9 mouse cellular contexts compared by ENCODE assay signal in genomic region chr3:95672461-95672860, GRCm38 (mm10). TPM values are rescaled to one million over a fixed set of nuclear protein-coding genes. Genes with fewer than 3 reads are reported as not detected.
DNase-seq lines count a peak whose midpoint lies in the region; ATAC-seq and TF ChIP-seq lines count a peak whose summit lies in the region.
"Had no signal": no experiment of that assay in that cellular context is flagged by ENCODE, and none has a peak within 500 bp of the region (broad histone marks: within the 10 kb centered on the region; RNA-seq: fewer than 3 reads in every experiment).

No protein-coding gene starts in this region.

- no peak overlapping the region for H3K4me3 ChIP-seq in hindbrain, embryonic 12.5 days
- no peak overlapping the region for H3K4me3 ChIP-seq in hindbrain, postnatal 0 days (ENCODE audit: low read length)
- H3K4me3 ChIP-seq in G1E (ENCODE audit: low read depth, low read length), result peak overlapping the region; percentile 65; the same call in 1 of the 2 replicates
- H3K4me3 ChIP-seq in intestine, embryonic 16.5 days (ENCODE audit: low read length), result no peak overlapping the region
- peak overlapping the region; percentile 42; the same call in 1 of the 2 replicates for H3K4me3 ChIP-seq in spleen, adult 2 months (ENCODE audit: extremely low read depth, insufficient read depth, insufficient read length)

- 61% methylated on average over 3 of the region's 3 CpGs for WGBS in hindbrain, embryonic 12.5 days
- 56% methylated on average over 3 of the region's 3 CpGs for WGBS in hindbrain, postnatal 0 days
- WGBS in intestine, embryonic 16.5 days, result 33% methylated on average over 3 of the region's 3 CpGs
- WGBS in spleen, adult 2 months, result 0% methylated on average over 3 of the region's 3 CpGs

- H3K27ac ChIP-seq in hindbrain, embryonic 12.5 days, result peak overlapping the region; percentile 12; the same call in 1 of the 2 replicates
- H3K27ac ChIP-seq in hindbrain, postnatal 0 days, result no peak overlapping the region; the same call in 1 of the 2 replicates
- peak overlapping the region; percentile 99 for H3K27ac ChIP-seq in intestine, embryonic 16.5 days (ENCODE audit: low read length)
- H3K27ac ChIP-seq in spleen, adult 2 months (ENCODE audit: insufficient read depth, low read length), result peak overlapping the region; percentile 99

- H3K9me3 ChIP-seq in hindbrain, embryonic 12.5 days (replicated peaks), result no peaks in the 10 kb centered on the region
- no peaks in the 10 kb centered on the region for H3K9me3 ChIP-seq in hindbrain, postnatal 0 days (ENCODE audit: low read length)
- no peaks in the 10 kb centered on the region for H3K9me3 ChIP-seq in G1E (replicated peaks)
- no peaks in the 10 kb centered on the region for H3K9me3 ChIP-seq in intestine, embryonic 16.5 days (ENCODE audit: control insufficient read depth, low read length)

- H3K27me3 ChIP-seq in hindbrain, embryonic 12.5 days, result no peaks in the 10 kb centered on the region
- H3K27me3 ChIP-seq in hindbrain, postnatal 0 days (ENCODE audit: insufficient read depth, low read length), result no peaks in the 10 kb centered on the region
- no peaks in the 10 kb centered on the region for H3K27me3 ChIP-seq in G1E (ENCODE audit: insufficient read depth, low read length)
- no peaks in the 10 kb centered on the region for H3K27me3 ChIP-seq in intestine, embryonic 16.5 days (replicated peaks; ENCODE audit: control insufficient read depth, insufficient read depth, low read length)
- H3K27me3 ChIP-seq in spleen, adult 2 months (ENCODE audit: control insufficient read depth, insufficient read depth, low read length), result no peaks in the 10 kb centered on the region

- no peak overlapping the region for H3K4me2 ChIP-seq in hindbrain, embryonic 12.5 days (replicated peaks)
- no peak overlapping the region for H3K4me2 ChIP-seq in hindbrain, postnatal 0 days (ENCODE audit: low read depth, low read length)
- no peak overlapping the region for H3K4me2 ChIP-seq in intestine, embryonic 16.5 days (ENCODE audit: low read depth, low read length)

- TF ChIP-seq POLR2A in spleen, adult 2 months (IDR thresholded peaks at IDR 0.05; ENCODE audit: low read depth, low read length), result peak; percentile 14; the same call in 1 of the 2 replicates

- H3K4me1 ChIP-seq in hindbrain, embryonic 12.5 days, result peaks cover 47% of the 10 kb centered on the region
- no peaks in the 10 kb centered on the region for H3K4me1 ChIP-seq in hindbrain, postnatal 0 days (ENCODE audit: insufficient read depth, low read length)
- peaks cover 89% of the 10 kb centered on the region for H3K4me1 ChIP-seq in G1E (ENCODE audit: insufficient read depth, low read depth, low read length)
- peaks cover 57% of the 10 kb centered on the region for H3K4me1 ChIP-seq in intestine, embryonic 16.5 days (ENCODE audit: control insufficient read depth, insufficient read depth, low read length)
- H3K4me1 ChIP-seq in spleen, adult 2 months (ENCODE audit: control insufficient read depth, insufficient read depth, insufficient read length), result peaks cover 57% of the 10 kb centered on the region; the same call in 1 of the 2 replicates

- ATAC-seq in hindbrain, embryonic 12.5 days (ENCODE audit: low FRiP score), result no peak
- ATAC-seq in hindbrain, postnatal 0 days, result no peak
- no peak for ATAC-seq in G1E (ENCODE audit: extremely low read depth, insufficient number of reproducible peaks, low FRiP score, poor library complexity, severe bottlenecking)
- no peak for ATAC-seq in intestine, embryonic 16.5 days
- ATAC-seq: forebrain, embryonic 14.5 days had no signal

- DNase-seq in hindbrain, postnatal 0 days (ENCODE audit: low spot score), result no peak
- DNase-seq in G1E (ENCODE audit: low spot score), result no peak
- peak; percentile 66 to 75 for DNase-seq in spleen, adult 2 months (ENCODE audit: low read depth in 1 of 2, low spot score in 2 of 2)
- no peak for DNase-seq in right cerebral cortex, adult 2 months (ENCODE audit: low spot score in 2 of 2)
- no peak for DNase-seq in gastrocnemius, postnatal 25 days
- DNase-seq in adrenal gland, postnatal 4 days (ENCODE audit: low spot score in 2 of 2), result no peak

- no peak for TF ChIP-seq CTCF in hindbrain, postnatal 0 days (IDR thresholded peaks at IDR 0.05; ENCODE audit: low read depth)
- no peak for TF ChIP-seq CTCF in G1E (IDR thresholded peaks at IDR 0.05; ENCODE audit: low read depth, low read length)
- TF ChIP-seq CTCF in spleen, adult 2 months (IDR thresholded peaks at IDR 0.05; ENCODE audit: extremely low read depth, insufficient read depth, insufficient read length, insufficient replicate concordance), result no peak

- no peak overlapping the region for H3K9ac ChIP-seq in hindbrain, embryonic 12.5 days
- no peak overlapping the region for H3K9ac ChIP-seq in hindbrain, postnatal 0 days (replicated peaks; ENCODE audit: low read length)
- 0 out of 2 replicates have a peak overlapping the region, but pooled peaks have one; percentile 64 for H3K9ac ChIP-seq in intestine, embryonic 16.5 days (ENCODE audit: low read depth, low read length)

- H3K36me3 ChIP-seq in hindbrain, embryonic 12.5 days, result peaks cover 35% of the 10 kb centered on the region
- peaks cover 5% of the 10 kb centered on the region; the same call in 1 of the 2 replicates for H3K36me3 ChIP-seq in hindbrain, postnatal 0 days (ENCODE audit: insufficient read depth, low read length)
- peaks cover 85% of the 10 kb centered on the region for H3K36me3 ChIP-seq in G1E (replicated peaks)
- H3K36me3 ChIP-seq in intestine, embryonic 16.5 days (ENCODE audit: control insufficient read depth, insufficient read depth, low read length), result no peaks in the 10 kb centered on the region
- H3K36me3 ChIP-seq in spleen, adult 2 months (ENCODE audit: control insufficient read depth, insufficient read depth, low read length), result 0 out of 2 replicates have a peak, but pooled peaks cover 1% of the 10 kb centered on the region

RNA-seq across cellular contexts. Expression of gene Mcl1, which starts 13.9 kb away (rescaled TPM):
- 86.4 TPM in 2 replicates for polyA plus RNA-seq in hindbrain, embryonic 12.5 days (2016; fragmentation: Nextera tagmentation; extraction: Ambion mirVana)
- 110 and 126 TPM in 2 replicates for total RNA-seq in hindbrain, postnatal 0 days (2014; rRNA removed)
- polyA plus RNA-seq in hindbrain, postnatal 0 days (2015; fragmentation: Nextera tagmentation; extraction: Ambion mirVana), result 38.8 and 41.5 TPM in 2 replicates
- 296 and 335 TPM in 2 replicates for total RNA-seq in G1E (2014; fragmentation: Nextera tagmentation)
- total RNA-seq in G1E (2017), result 263 and 280 TPM in 2 replicates
- 264 and 420 TPM in 2 replicates for polyA plus RNA-seq in G1E (2012)
- polyA plus RNA-seq in intestine, embryonic 16.5 days (2015; fragmentation: Nextera tagmentation; extraction: Ambion mirVana), result 14.7 and 17.0 TPM in 2 replicates
- 169 and 276 TPM in 2 replicates for polyA plus RNA-seq in spleen, adult 2 months (2012; rRNA removed)
- total RNA-seq in gastrocnemius, postnatal 25 days (2021), result 100 to 1,000 TPM; 111 to 133 TPM
- 100 to 1,000 TPM; 151 to 152 TPM for total RNA-seq in adrenal gland, postnatal 4 days (2021)

RNA-seq across cellular contexts. Expression of gene Adamtsl4, which starts 15.3 kb away (rescaled TPM):
- polyA plus RNA-seq in hindbrain, embryonic 12.5 days (2016; fragmentation: Nextera tagmentation; extraction: Ambion mirVana), result 0.65 and 1.2 TPM in 2 replicates
- total RNA-seq in hindbrain, postnatal 0 days (2014; rRNA removed), result 1.0 and 1.6 TPM in 2 replicates
- 1.4 and 2.1 TPM in 2 replicates for polyA plus RNA-seq in hindbrain, postnatal 0 days (2015; fragmentation: Nextera tagmentation; extraction: Ambion mirVana)
- total RNA-seq in G1E (2014; fragmentation: Nextera tagmentation), result not detected in 2 replicates
- total RNA-seq in G1E (2017), result 0.06 and 0.11 TPM in 2 replicates
- polyA plus RNA-seq in G1E (2012), result 0.01 TPM in 1 of 2 replicates, not detected in the other
- 2.5 and 3.2 TPM in 2 replicates for polyA plus RNA-seq in intestine, embryonic 16.5 days (2015; fragmentation: Nextera tagmentation; extraction: Ambion mirVana)
- polyA plus RNA-seq in spleen, adult 2 months (2012; rRNA removed), result 7.9 and 8.1 TPM in 2 replicates
- 10 to 100 TPM; 21.3 to 37.2 TPM for total RNA-seq in gastrocnemius, postnatal 25 days (2021)
- 1 to 10 TPM; 7.5 to 8.1 TPM for total RNA-seq in adrenal gland, postnatal 4 days (2021)

RNA-seq across cellular contexts. Expression of gene Ensa, which starts 47.7 kb away (rescaled TPM):
- polyA plus RNA-seq in hindbrain, embryonic 12.5 days (2016; fragmentation: Nextera tagmentation; extraction: Ambion mirVana), result 91.3 and 97.5 TPM in 2 replicates
- total RNA-seq in hindbrain, postnatal 0 days (2014; rRNA removed), result 84.3 and 93.8 TPM in 2 replicates
- polyA plus RNA-seq in hindbrain, postnatal 0 days (2015; fragmentation: Nextera tagmentation; extraction: Ambion mirVana), result 136 and 139 TPM in 2 replicates
- total RNA-seq in G1E (2014; fragmentation: Nextera tagmentation) (99.9 and 104 TPM in 2 replicates), G1E (2017) (109 and 133 TPM in 2 replicates)
- polyA plus RNA-seq in G1E (2012), result 19.2 and 20.4 TPM in 2 replicates
- 67.3 and 69.9 TPM in 2 replicates for polyA plus RNA-seq in intestine, embryonic 16.5 days (2015; fragmentation: Nextera tagmentation; extraction: Ambion mirVana)
- polyA plus RNA-seq in spleen, adult 2 months (2012; rRNA removed), result 8.3 and 10.4 TPM in 2 replicates
- 10 to 100 TPM; 92.1 to 93.9 TPM for total RNA-seq in gastrocnemius, postnatal 25 days (2021)
- total RNA-seq in adrenal gland, postnatal 4 days (2021), result 10 to 100 TPM; 79.6 to 82.2 TPM

Comparison
In these comparisons a context has a peak if more than half of its experiments do, and no peak if none do; other contexts are left out.
1. H3K4me3 ChIP-seq: peak in G1E (single experiment) and spleen, adult 2 months (single experiment); none in hindbrain, embryonic 12.5 days (single experiment), hindbrain, postnatal 0 days (single experiment) and intestine, embryonic 16.5 days (single experiment).
2. DNase-seq: peak in spleen, adult 2 months (2 of 2); none in hindbrain, postnatal 0 days (single experiment), G1E (single experiment), right cerebral cortex, adult 2 months (0 of 2), gastrocnemius, postnatal 25 days (single experiment) and adrenal gland, postnatal 4 days (0 of 2).